Mouse (Mus musculus) thymus, adult 2 months (tissue): ENCODE data around the gene Itga10.
"Not testable (repeated sequence)": the region's sequence is repeated elsewhere in the genome, so short reads cannot be mapped to it uniquely, and the experiment has no call there.

ENCODE experiments used
- CTCF ChIP-seq: fragments of 200-500 bp; IDR thresholded peaks from 2 replicates; pipeline ENCODE4 v1.5.1; 2012; ENCODE audit warnings: mild to moderate bottlenecking, control low read depth, low read length, moderate library complexity, borderline replicate concordance; ENCODE audit not compliant: control insufficient read depth, poor library complexity, insufficient read depth; ENCODE audit errors: extremely low read depth
- POLR2A ChIP-seq: fragments of 200-500 bp; IDR thresholded peaks from 2 replicates; pipeline ENCODE4 v1.6.1; 2012; ENCODE audit warnings: mild to moderate bottlenecking, low read length, control low read depth, moderate library complexity; ENCODE audit not compliant: control insufficient read depth, poor library complexity, insufficient read depth; ENCODE audit errors: extremely low read depth

- not testable (repeated sequence) for TF ChIP-seq CTCF, POLR2A
These were observed 39.4 kb upstream of the Itga10 start for GRCm38 (mm10) chr3:96606007-96606406.
